Comparison of ENCODE assay signal across 8 mouse cellular contexts in genomic region chr3:104318911-104319310, GRCm38 (mm10).
DNase-seq lines count a peak whose midpoint lies in the region; ATAC-seq and TF ChIP-seq lines count a peak whose summit lies in the region.

No protein-coding gene starts in this region.

- intact Hi-C loops in heart, postnatal 10 days (cut with DNase I) = loop anchor here (5.0 kb wide), 1 partner anchor 97 kb away; the partner anchor contains the start of gene Magi3

- H3K9ac ChIP-seq in forebrain, postnatal 0 days = no peak overlapping the region
- no peak overlapping the region for H3K9ac ChIP-seq in lung, postnatal 0 days (replicated peaks; ENCODE audit: low read depth)

- no peak for TF ChIP-seq EP300 in lung, postnatal 0 days (IDR thresholded peaks at IDR 0.05)

- peaks cover 17% of the 10 kb centered on the region for H3K4me1 ChIP-seq in forebrain, postnatal 0 days (ENCODE audit: insufficient read depth)
- peaks cover 15% of the 10 kb centered on the region for H3K4me1 ChIP-seq in lung, postnatal 0 days (ENCODE audit: insufficient read depth, low read depth, low read length)

- H3K4me2 ChIP-seq in forebrain, postnatal 0 days (ENCODE audit: low read depth) = 0 out of 2 replicates have a peak overlapping the region, but pooled peaks have one; percentile 17
- H3K4me2 ChIP-seq in lung, postnatal 0 days (replicated peaks; ENCODE audit: low read depth, low read length) = peak overlapping the region; percentile 34

- H3K9me3 ChIP-seq in forebrain, postnatal 0 days (ENCODE audit: low read length) = no peaks in the 10 kb centered on the region
- H3K9me3 ChIP-seq in lung, postnatal 0 days (ENCODE audit: low read length) = no peaks in the 10 kb centered on the region

- H3K27ac ChIP-seq in forebrain, postnatal 0 days (ENCODE audit: low read depth, low read length) = peak overlapping the region; percentile 29; the same call in 1 of the 2 replicates
- peak overlapping the region; percentile 38; the same call in 1 of the 2 replicates for H3K27ac ChIP-seq in lung, postnatal 0 days (ENCODE audit: low read length)

- TF ChIP-seq CTCF in forebrain, postnatal 0 days (IDR thresholded peaks at IDR 0.05; ENCODE audit: low read depth) = no peak
- TF ChIP-seq CTCF in lung, postnatal 0 days (IDR thresholded peaks at IDR 0.05) = no peak

- WGBS in forebrain, postnatal 0 days = 11% methylated on average over 8 of the region's 8 CpGs
- WGBS in lung, postnatal 0 days = 20% methylated on average over 8 of the region's 8 CpGs

- H3K36me3 ChIP-seq in forebrain, postnatal 0 days (ENCODE audit: insufficient read depth) = no peaks in the 10 kb centered on the region
- H3K36me3 ChIP-seq in lung, postnatal 0 days (ENCODE audit: insufficient read depth, low read length) = no peaks in the 10 kb centered on the region

- DNase-seq in kidney, postnatal 14 days = peak; percentile 32
- no peak for DNase-seq in kidney, adult 9 months
- DNase-seq in forebrain, postnatal 0 days = peak; percentile 60
- DNase-seq in heart, postnatal 10 days = peak; percentile 86 to 88
- peak; percentile 56 for DNase-seq in lung, postnatal 0 days (ENCODE audit: low spot score)
- peak; percentile 81 to 85 for DNase-seq in right cerebral cortex, postnatal 10 days (ENCODE audit: low spot score in 2 of 2)
- DNase-seq in kidney, adult 11 months = no peak

- peak; percentile 85 for ATAC-seq in forebrain, postnatal 0 days
- peak; percentile 86 for ATAC-seq in lung, postnatal 0 days
- no peak for ATAC-seq in activated CD4-positive, CD25-positive, alpha-beta regulatory T cell, adult 4 months

- no peak overlapping the region for H3K4me3 ChIP-seq in forebrain, postnatal 0 days (ENCODE audit: low read depth, low read length)
- no peak overlapping the region for H3K4me3 ChIP-seq in lung, postnatal 0 days (ENCODE audit: low read depth, low read length)

- H3K27me3 ChIP-seq in forebrain, postnatal 0 days (ENCODE audit: insufficient read depth, low read length) = no peaks in the 10 kb centered on the region
- H3K27me3 ChIP-seq in lung, postnatal 0 days (replicated peaks; ENCODE audit: insufficient read depth, low read length) = no peaks in the 10 kb centered on the region

Comparison
In these comparisons a context has a peak if more than half of its experiments do, and no peak if none do; other contexts are left out.
1. DNase-seq: peak in kidney, postnatal 14 days (single experiment), forebrain, postnatal 0 days (single experiment), heart, postnatal 10 days (2 of 2), lung, postnatal 0 days (single experiment) and right cerebral cortex, postnatal 10 days (2 of 2); none in kidney, adult 9 months (single experiment) and kidney, adult 11 months (single experiment).